Mouse (Mus musculus): ENCODE measurements at regions not wholly inside any gene's neighbourhood (a gene's known extent, or its start where the extent isn't known, plus 50 kb on each side); places are given as distances from the start of the nearest gene placed in this dataset.

DNA sequence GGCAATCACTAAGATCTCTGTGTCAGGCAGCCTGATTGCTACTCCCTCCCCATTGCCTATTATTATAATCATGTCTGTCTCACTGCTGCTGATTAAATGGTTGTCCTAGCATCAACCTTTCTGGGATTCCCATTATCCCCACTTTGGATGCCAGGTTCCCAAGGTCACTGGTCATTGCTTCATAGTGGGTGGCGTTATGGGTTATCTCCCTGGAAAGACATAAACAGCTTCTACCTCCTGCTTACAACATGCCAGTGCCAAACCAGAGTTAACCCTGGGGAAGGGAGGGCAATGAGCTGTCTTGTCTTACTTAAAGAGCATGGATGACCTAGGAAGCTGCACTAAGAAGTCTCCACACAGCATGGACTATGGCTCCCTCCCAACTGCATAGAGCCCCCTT is 136.9 kb downstream of the Uaca start:
- DNase-seq (ENCODE audit: low read depth, low spot score): no peak

DNA sequence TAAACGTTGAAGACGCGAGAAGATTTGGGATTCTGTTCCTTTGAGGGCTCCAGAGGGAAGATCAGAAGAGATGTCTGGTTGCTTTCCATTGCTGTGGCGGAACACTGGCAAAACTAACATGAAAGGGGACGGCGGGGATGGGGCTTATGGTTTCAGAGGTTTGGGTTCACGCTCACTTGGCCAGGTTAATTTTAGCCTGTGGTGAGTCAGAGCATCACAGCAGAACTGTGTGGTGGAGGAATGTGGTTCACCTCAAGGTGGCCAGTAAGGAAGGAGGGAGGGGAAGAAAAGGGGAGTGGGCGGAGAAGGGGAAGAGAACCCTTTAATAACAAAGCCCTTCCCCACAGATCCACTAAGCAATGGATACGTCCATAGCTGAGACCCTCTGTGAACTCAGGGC is 142.6 kb downstream of the Uaca start:
- no peak for DNase-seq (ENCODE audit: low read depth, low spot score)

DNA sequence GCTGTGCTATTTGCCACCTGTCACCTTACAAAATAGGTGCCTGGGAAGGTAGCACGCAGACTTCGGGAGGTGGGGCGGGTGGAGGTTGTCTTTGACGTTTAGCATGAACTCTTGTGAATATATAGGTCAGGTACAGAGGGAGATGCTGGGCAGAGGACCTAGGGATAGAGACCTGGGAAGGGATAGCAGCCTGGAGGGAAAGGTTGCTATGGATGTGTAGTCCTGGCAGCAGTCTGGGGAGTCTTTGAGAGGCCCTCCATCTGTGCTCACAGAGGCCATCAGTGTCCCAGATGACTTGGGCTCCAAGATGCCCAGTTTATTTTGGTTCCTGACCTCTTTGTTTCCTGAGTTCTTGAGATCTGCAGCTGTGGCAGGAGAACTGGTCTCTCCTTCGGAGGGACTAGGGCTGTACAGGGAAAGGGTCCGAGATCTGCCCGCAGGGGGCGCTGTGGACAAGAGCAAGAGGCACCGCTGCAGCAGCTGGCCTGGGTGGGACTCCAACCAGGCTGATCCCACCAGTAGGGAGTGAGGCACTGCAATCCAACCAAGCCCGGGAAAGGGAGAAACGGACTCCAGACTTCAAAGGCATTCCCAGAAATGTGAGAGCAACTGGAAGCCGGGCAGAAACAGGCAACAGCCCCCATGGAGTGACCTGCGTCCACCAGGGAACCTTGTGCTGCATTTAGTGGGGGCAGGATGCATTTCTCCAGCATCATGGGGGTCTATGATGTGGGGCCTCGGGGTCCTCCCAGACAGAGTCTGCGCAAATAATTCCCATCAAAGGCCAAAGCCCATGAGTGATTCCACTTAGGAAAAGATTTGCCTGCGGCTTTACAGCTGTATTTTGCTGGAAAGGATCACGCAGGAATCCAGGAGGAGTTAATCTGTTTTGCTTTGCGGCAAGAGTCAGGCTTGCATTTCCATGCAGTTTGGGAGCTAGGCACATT is 145.8 kb downstream of the Uaca start:
- DNase-seq (ENCODE audit: low read depth, low spot score): peak; percentile 94

DNA sequence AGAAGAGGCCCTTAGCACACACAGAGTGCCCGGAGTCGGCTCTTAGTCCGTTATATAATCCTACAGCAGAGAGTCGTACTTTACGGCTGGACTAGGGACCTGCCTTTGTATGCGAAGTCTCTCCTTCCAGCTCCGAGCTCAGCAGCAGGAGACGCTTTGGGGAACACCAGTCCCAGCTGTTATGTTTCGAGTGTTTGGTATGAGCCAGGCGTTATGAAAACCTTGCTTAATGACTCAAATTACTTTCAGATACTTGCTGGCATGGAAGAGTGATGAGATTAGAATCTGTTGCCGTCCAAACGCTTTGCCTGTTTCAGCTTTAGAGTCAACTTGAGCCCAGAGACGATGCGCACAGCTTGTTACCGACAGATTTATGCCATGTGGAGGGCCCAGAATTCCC is 153.0 kb downstream of the Uaca start:
- DNase-seq (ENCODE audit: low read depth, low spot score): no peak

DNA sequence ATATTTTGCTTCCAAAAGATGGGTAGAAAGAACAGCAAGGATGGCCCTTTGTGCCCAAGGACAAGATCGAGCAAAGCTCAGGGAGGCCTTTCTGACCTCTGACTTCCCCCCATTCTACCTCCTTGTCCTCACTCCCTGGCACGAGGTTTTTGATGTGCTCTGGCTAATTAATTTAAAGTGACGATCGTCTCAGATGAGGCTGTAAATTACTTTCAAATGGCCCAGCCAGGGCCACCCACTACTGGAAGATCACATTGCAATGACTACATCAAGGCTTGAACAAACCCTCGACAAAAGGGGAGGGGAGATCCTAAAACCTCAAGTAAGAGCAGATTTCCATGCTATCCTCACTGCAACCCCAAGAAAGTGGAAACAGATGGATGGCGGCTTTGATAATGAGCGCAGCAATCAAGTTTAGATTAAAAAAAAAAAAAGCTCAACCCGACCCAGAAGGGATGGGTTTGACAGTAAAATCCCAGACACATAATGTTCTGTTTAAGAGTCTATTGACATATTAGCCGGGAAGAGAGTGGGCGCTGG is 154.3 kb downstream of the Uaca start:
- no peak for DNase-seq (ENCODE audit: low read depth, low spot score)

DNA sequence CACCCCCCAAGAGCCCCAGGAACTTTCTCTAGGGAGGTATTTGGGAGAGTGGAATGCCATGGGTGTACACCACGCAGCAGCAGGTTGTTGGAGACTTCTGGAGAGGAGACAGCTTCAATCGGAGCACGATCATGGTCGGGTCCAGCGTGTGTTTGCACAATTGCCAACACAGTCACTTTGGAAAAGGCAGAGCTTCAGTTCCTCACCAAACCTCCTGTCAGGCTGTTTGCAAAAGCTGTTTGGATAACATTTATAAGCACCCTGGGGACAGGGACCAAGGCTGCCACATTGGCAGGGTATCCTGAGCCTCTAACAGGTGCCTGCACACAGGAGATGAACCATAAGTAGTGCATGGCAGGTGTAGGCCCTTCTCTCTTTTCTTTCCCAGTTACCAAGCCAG is 155.8 kb downstream of the Uaca start:
- no peak for DNase-seq (ENCODE audit: low read depth, low spot score)

- peak; percentile 57 for DNase-seq (ENCODE audit: low read depth, low spot score)
Observed at GRCm38 (mm10) chr9:60951071-60951561, 156.8 kb downstream of the Uaca start.

DNA sequence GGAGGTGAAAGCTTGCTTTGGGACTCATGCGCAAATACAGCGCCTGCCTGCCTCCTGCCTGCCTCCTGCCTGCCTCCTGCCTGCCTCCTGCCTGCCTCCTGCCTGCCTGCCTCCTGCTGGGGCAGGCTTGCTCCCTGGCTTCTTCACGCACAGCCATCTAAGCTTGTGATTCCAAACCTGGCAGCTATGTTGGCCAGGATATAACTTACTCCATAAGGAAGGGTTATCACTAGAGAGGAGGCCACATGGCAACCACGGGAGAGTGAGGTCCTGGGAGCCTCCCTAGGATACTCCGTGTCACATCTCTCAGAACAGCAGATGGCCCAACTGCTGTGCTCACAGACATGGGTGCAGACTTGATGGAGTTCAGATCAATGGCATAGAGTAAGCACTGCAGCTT is 163.1 kb downstream of the Uaca start:
- DNase-seq (ENCODE audit: low read depth, low spot score): no peak

- no peak for DNase-seq (ENCODE audit: low read depth, low spot score)
Observed at GRCm38 (mm10) chr9:60959537-60959936, 165.2 kb downstream of the Uaca start.

- no peak for DNase-seq (ENCODE audit: low read depth, low spot score)
Observed at GRCm38 (mm10) chr9:60962086-60962485, 167.7 kb downstream of the Uaca start.

DNA sequence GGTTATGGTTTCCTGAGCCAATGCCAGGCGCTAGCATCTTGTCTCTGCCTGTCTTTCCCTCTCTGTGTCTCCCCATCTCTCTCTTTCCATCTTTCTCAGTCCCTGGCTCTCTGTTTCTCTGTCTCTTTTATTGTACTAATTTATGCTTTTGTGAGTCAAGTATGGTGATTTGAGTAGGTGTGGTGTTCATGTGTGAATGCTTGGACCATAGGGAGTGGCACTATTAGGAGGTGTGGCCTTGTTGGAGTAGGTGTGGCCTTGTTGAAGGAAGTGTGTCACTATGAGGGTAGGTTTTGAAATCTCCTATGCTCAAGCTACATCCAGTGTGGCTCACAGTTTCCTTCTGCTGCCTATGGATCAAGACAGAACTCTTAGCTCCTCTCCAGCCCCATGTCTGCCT is 171.3 kb downstream of the Uaca start:
- DNase-seq (ENCODE audit: low read depth, low spot score): no peak

GRCm38 (mm10) chr9:60968281-60969031 is 174.1 kb downstream of the Uaca start:
- no peak for DNase-seq (ENCODE audit: low read depth, low spot score)

DNA sequence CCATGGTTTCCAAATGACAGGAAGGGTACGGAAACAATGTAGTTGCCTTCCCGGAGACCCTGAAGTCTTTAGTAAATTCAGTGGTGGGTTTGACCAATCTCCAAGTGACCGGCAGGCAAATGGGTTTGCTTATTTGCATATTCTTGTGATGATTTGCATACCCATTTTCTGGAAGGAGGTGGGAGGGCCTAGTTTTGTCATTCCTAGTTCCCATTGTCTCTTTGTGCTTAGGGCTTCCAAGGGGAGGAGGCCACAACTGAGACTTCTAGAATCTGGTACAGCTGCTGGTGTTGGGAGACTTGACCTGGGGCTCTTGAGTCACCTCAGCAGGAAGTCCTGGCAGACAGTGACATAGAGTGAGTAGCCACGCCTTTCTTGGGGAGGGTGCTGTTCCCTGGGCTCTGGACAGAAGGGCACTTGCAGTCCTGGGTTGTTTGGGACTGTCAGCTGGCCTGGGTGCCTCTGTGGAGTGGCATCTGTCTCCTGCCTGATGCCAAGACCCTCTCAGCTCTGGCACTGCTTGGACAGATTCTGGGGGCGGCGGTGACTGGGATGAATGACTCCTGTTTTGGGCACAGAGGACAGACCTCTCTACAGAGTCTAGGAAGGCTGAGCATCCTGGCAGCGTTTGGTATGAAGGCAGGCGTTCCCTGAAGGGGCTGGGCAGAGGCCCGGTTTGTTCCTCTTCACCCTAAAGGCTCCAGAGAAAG is 178.0 kb downstream of the Uaca start:
- DNase-seq (ENCODE audit: low read depth, low spot score): no peak

DNA sequence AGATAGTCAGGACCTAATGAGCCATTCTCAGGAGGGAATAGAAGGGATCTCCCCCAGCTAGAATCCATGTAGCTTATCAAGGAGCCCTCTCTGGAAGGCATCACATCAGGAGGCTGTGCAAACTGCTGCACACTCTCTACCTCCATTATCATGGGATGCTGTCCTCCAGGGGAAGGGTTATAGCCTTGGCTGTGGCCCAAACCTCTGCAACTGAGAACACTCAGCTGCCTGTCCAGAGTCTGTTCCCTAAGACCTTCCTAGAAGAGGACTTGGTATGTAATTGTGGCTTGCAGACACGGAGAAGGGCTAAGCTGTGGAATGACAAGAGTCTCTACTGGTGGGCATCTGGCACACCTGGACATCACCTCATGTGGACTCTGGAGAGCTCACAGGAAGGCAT is 180.2 kb downstream of the Uaca start:
- DNase-seq (ENCODE audit: low read depth, low spot score): no peak

DNA sequence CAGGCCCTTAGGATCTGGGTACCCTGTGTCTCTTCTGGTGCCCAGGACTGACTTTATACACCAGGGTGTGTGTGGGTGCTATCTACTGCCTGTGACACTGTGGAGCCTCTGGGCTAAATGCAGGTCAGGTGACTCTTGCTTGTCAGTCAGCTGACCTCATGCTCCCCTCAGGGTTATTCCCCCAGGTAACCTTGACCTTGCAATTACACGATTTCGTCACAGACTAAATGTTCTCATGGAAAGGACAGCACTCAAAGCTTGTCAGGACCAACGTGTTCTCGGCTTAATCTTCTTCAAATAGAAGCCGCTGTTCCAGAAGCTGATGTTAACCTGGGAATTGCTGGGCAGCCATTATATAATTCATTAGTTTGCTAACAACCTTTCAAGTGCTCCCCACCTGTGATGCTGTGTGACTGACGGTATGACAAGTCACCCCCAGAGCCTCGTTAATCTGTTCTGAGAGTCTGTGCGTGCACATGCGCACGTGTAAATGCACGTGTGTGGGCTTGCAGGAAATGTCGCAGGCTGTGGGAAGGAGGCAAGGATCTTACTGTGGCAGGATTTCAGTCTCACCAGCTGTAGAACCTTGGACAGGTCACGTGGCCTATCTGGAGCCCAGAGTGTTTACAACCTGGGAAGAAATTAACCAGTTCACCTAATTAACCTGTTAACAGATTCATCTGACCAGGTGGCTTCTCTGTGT is 188.2 kb downstream of the Uaca start:
- peak; percentile 27 for DNase-seq (ENCODE audit: low read depth, low spot score)

DNA sequence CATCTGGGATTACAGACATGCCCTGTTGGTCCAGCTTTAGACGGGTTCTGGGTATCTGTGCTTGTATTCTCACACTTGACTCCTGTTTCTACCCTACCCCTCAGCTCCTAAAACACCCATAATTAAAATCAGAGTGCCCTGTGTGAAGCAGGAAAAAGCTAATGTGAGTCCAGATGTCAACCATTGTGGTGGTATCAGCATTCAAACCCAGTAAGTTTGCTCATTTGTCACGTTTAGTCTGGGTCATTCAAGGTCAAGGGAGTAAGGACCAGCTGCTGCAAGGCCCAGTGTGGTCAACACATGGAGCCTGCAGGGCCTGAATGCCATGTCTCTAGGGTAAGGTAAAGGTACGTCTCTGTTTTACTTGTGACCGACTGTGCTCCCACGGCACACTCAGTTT is 188.9 kb downstream of the Uaca start:
- DNase-seq (ENCODE audit: low read depth, low spot score): no peak

- no peak for DNase-seq (ENCODE audit: low read depth, low spot score)
Observed at GRCm38 (mm10) chr9:60988113-60988512, 193.8 kb downstream of the Uaca start.

- DNase-seq (ENCODE audit: low read depth, low spot score): no peak
Observed at GRCm38 (mm10) chr9:60989670-60990391, 195.5 kb downstream of the Uaca start.

GRCm38 (mm10) chr9:60991509-60991908 is 197.2 kb downstream of the Uaca start:
- DNase-seq (ENCODE audit: low read depth, low spot score): no peak

- no peak for DNase-seq (ENCODE audit: low read depth, low spot score)
Observed at GRCm38 (mm10) chr9:60993661-60994060, 199.3 kb downstream of the Uaca start.

Data from mesoderm, embryonic 11.5 days (tissue).